Mouse (Mus musculus): ENCODE measurements around the gene Cdon.

DNA sequence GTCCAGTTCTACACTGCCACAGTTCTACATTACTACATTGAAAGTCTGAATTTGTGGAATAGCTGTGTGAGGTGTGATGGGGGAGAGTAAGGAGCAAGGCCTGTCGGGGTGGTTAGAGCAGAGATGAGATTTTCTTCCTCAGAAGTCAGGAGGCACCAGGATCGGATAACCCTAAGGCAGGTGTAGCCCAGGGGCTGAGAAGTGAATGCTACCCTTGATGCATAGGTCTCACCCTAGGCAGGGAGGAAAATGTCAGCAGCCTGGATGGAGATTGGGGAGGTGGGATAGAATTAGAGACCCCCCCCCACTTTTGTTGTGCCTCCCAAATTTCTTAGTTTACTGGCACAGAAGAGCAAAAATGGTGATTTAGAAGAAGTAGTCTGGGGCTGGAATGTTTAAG lies 101.3 kb downstream of the Cdon start:
- TF ChIP-seq MAX (IDR thresholded peaks at IDR 0.05; ENCODE audit: low read depth) = no peak
- no peak for TF ChIP-seq USF1 (IDR thresholded peaks at IDR 0.05; ENCODE audit: low read depth)
- TF ChIP-seq POLR2A (IDR thresholded peaks at IDR 0.05; ENCODE audit: insufficient read length, low read depth) = no peak
- TF ChIP-seq MYOD1 (IDR thresholded peaks at IDR 0.05; ENCODE audit: control insufficient read depth in 1 of 3, insufficient read length in 2 of 3, low read depth in 2 of 3) = no peak
- TF ChIP-seq TCF3 (IDR thresholded peaks at IDR 0.05; ENCODE audit: insufficient read length, low read depth) = no peak
- TF ChIP-seq MYOG (IDR thresholded peaks at IDR 0.05; ENCODE audit: control insufficient read depth in 1 of 3, insufficient read depth in 1 of 3, insufficient read length in 2 of 3, low read depth in 2 of 3) = no peak
- no peak for TF ChIP-seq POLR2AphosphoS2 (IDR thresholded peaks at IDR 0.05; ENCODE audit: insufficient read length, low read depth)
